Mouse (Mus musculus): ENCODE data around the gene Eif2b3.

- TF ChIP-seq POLR2A (IDR thresholded peaks at IDR 0.05; ENCODE audit: insufficient read length, low read depth) (no peak), USF1 (IDR thresholded peaks at IDR 0.05; ENCODE audit: low read depth) (no peak), TCF12 (IDR thresholded peaks at IDR 0.05; ENCODE audit: insufficient read depth, poor library complexity, severe bottlenecking) (no peak), SRF (IDR thresholded peaks at IDR 0.05; ENCODE audit: control insufficient read depth, insufficient read length, low read depth) (no peak), REST (IDR thresholded peaks at IDR 0.05; ENCODE audit: insufficient read depth, insufficient read length) (no peak), TCF3 (IDR thresholded peaks at IDR 0.05; ENCODE audit: insufficient read length, low read depth) (no peak), CEBPB (IDR thresholded peaks at IDR 0.05; ENCODE audit: insufficient read depth, poor library complexity, severe bottlenecking) (no peak), POLR2AphosphoS2 (IDR thresholded peaks at IDR 0.05; ENCODE audit: insufficient read length, low read depth) (no peak)
These were observed 112.9 kb downstream of the Eif2b3 start for GRCm38 (mm10) chr4:117131890-117132793.
